Mouse (Mus musculus) cerebellum, adult 8-10 months (tissue): Measurements from ENCODE around the gene Mecp2.
"Not testable (repeated sequence)": the region's sequence is repeated elsewhere in the genome, so short reads cannot be mapped to it uniquely, and the experiment has no call there.

Source experiments
- DNase-seq: peaks from one replicate; pipeline ENCODE4 v3.0.0; 2022

Mecp2 gene

DNA sequence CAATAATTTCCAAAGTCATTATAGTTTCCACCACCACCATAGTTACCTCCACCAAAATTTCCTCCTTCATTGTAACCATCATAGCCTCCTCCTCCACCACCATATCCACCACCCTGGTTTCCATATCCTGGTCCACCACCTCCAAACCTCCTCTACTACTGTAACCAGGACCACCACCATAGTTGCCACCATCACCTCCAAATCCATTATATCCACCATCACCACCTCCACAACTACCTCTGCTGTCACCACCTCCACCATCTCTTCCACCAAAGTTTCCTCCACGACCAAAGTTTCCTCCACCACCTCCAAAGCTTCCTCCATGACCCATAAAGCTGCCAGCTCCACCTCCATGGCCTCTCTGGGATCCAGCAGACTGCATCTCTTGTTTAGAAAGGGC, at the start of gene Mecp2:
Mecp2 (minus strand) TSS at position 101 of the 400 bp plus-strand sequence.
- not testable (repeated sequence) for DNase-seq

GRCm38 (mm10) chrX:74176959-74177358, 41.8 kb upstream of the Mecp2 start, which contains the start of gene Tktl1:
Gene Tktl1 (plus strand): TSS chrX:74177259.
- DNase-seq = no peak

DNA sequence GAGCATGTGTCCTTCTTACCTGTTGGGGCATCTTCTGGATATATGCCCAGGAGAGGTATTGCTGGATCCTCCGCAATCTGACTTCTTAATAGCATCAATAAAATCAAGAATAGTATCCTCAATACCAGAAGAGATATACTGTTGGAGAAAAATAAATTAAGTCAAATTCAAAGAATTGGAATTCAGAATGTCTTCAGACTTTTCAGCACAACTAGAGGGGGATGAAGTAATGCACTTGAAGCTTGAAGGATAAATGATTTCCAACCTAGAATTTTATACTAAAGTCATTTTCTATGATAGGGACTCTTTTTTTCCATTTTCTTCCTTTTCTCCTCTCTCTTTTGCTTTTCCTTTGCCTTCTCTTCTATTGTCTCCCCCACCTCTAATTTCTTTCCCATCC, 32.6 kb upstream of the Mecp2 start, which contains the start of gene Tex28:
Tex28 (minus strand) TSS at position 101 of the 400 bp plus-strand sequence.
- no peak for DNase-seq

- DNase-seq = no peak
Measured at GRCm38 (mm10) chrX:74127164-74127563, 8.0 kb downstream of the Mecp2 start, which contains the start of gene Opn1mw. Gene Opn1mw (plus strand): TSS chrX:74127464.

DNA sequence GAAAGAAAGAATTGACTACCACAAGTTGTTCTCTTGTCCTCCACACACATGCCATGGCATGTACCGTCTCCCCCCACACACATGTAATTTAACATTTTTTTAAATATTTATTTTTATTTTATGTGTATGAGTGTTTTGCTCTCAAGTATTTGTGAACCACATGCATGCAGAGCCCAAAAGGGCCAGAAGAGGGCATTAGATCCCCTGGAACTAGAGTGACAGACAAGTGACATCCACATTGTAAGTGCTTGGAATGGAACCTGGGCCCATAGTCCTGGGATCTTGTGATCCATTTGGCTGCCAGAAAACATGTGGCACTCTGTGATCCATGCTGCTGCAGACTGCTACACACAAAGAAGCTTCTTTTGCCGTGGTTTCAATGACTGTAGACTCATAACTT, 10.2 kb downstream of the Mecp2 start:
- DNase-seq = no peak

- peak; percentile 55 for DNase-seq
Measured at GRCm38 (mm10) chrX:74115511-74115910, 19.7 kb downstream of the Mecp2 start.

DNA sequence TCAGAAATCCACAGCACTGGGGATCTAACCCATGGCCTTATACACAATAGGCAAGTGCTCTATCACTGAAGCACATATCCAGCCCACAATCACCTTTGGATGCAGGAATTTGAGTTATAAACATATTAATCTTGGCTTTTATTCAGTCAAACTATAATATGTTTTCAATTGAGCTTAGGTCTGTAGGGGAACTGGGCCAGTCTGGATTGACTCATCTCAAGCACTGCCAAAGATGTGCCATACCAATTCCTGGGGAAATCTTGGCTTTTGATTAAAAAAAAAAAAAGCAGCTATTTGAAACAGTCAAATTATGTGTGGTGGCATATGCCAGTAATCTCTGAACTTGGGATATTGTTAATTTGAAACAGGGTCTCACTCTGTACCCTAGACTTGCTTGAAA, 21.1 kb downstream of the Mecp2 start:
- DNase-seq = no peak

DNA sequence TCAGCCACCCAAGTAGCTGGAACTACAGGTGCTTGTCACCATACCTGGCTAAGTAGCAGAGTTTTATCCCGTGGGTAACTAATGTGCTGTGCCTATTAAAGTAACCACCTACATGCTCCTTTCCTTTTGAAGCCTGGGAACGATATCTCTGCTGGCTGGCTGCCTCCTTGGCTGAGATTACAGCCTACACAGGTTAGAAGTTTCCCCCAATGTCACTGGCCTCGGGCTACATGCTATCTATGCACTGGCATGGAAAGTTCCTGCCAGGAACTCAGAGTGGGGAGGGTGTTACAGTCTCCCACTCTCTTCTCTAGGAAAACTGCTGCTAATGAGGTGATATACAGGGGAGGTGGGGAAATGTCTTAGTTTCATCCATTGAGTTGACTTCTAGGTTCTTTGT, 26.4 kb downstream of the Mecp2 start:
- no peak for DNase-seq

DNA sequence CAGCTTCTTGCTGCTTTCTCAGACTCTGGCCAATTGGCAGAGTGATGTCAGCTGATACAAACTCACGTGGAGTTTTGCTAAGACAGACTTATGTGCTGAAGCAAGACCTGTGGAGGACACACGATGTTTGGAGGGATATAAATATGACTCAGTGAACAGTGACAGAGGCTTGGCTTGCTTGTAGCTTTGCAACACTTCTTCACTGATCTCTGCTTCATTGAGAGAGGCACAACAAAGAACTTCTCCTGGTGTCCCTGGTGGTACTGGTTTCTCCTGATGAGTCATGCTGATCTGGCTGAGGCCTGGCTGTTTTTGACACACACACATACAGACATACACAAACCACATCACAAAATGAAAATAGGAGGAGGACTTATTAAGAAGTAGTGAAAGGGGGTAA, 29.2 kb downstream of the Mecp2 start:
- DNase-seq = no peak

DNA sequence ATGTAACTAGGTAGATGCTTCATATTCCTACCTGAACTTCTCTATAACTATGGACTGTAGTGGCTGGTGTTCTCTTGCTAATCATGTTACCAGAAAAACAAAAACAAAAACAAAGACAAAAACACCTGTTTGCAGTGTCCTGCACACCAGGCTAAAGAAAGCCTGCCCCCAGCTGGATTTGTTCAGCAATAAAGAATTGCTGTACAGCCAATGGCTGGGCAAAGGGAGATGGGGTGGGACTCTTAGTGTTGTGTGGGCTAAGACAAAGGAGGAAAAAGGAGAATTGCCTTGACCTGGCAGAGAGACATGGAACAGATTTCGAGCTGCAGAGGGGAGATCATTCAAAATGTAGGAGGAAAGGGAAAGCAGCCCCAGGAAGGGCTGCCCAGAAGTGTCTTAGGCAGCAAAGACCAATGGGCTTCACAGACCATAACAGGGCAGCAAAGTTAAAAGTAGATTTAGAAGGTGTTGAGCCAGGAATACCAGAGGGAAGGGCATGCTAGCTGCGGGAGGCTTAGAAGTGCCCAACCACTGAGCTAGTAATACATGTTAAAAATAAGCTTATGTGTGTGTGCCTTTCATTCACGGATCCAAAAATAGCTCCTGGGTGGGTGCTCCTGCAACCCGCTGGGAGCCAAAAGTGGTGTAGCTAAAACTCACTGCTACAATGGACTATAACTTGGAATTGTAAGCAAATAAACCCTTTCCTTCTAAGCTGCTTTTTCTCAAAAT, 31.5 kb downstream of the Mecp2 start:
- DNase-seq = no peak

DNA sequence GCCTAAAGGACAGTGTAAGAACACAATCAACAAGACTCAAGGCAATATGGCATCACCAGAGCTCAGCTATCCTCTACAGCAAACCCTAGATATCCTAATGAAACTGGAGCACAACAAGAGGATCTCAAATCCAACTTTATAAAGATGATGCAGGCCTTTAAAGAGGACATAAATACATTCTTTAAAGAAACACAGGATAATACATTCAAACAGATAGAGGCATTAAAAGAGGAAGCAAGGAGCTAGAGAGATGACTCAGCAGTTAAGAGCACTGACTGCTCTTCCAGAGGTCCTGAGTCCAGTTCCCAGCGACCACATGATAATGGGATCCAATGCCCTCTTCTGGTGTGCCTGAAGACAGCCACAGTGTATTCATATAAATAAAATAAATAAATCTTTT, 40.0 kb downstream of the Mecp2 start:
- no peak for DNase-seq

DNA sequence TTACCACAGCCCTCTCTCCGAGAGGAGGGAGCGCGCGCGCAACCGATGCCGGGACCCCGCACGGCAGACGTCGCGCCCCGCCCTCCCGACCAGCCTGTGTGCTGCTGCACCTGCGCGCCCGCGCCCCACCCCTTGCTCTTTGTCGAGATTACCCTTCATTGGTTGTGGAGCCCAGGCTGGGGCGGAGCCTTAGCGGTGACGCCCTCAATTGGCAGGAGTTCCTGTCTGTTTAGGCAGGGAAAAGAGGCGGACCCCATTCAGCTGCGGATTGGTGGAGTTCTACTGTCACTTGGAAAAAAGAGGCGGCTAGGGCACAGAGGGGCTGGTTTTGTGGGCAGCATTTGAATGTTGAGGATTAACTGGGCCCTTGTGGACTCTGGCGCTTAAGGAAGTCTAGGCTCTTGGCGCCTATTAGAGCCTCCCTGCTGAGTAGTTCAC, 49.5 kb downstream of the Mecp2 start:
- DNase-seq = peak; percentile 97

DNA sequence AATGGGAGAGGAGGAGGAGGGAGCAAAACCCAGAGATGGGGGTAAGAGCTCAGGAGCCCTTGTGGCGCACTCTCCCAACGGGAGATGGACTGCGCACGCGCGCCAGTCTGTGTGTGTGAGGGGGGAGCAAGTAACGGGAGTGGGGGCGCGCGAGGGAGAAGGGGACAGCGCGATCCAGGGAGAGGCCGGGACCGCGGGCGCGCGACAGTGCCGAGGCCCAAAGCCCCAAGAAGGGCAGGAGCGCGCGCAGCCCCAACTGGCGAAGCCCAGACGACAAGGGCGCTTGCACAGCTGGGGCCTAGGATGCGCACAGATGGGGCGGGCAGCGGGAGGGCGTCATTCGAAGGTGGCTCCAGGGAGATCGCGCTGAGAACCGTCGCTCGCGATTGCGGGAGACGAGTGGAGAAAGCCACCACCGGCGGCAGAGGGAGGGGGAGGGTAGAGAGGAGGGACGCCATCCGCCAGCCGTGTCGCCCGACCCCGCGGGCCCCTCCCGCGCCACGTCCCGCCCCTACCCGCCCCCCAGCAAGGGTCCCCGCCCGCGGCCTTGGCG, 50.1 kb downstream of the Mecp2 start:
- DNase-seq = peak; percentile 79

DNA sequence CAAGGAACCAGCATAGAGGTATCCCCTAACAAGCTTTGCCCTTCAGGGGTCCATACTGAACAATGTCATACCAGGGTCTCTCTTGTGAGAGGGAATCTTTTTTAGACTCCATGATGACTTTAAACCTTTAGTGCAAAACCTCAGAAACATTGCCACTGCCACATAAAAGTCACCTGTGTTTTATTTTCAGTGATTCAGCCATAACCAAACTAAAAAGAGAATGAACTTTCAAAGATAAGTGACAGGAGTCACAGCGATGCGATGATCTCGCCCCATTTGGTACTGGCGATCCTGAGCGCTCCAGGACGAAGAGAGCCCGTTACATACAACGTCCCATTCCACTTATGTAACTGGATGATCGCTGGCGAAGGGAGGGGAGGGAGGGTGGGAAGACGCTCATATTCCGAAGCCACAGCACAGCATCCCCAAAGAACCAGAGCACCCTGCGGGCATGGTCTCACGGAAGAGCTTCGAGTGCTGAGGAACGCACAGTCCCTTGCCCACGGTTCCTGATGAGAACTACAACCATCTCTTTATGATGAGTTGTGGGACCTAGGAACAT, 50.8 kb downstream of the Mecp2 start:
- DNase-seq = peak; percentile 25

- DNase-seq = no peak
Measured at GRCm38 (mm10) chrX:74070794-74071193, 64.4 kb downstream of the Mecp2 start.

DNA sequence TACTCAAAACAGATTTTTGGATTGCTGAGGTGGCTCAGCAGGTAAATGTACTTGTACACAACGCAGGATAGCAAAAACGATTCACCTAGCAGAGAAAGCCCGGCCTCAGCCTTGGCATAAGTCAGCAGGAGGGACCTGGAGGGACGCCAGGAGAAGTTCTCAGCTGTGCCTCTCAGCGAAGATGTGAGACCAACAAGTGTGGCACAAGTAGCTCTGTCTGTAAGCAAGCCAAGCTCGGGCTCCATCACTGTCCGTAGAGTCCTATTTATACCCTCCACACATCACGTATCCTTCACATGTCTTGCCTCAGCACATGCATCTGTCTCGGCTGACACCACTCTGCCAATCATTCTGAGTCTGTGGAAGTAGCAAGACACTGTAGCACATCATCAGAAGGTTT, 67.3 kb downstream of the Mecp2 start:
- peak; percentile 36 for DNase-seq

GRCm38 (mm10) chrX:74045107-74045506, 90.1 kb downstream of the Mecp2 start:
- DNase-seq = no peak

DNA sequence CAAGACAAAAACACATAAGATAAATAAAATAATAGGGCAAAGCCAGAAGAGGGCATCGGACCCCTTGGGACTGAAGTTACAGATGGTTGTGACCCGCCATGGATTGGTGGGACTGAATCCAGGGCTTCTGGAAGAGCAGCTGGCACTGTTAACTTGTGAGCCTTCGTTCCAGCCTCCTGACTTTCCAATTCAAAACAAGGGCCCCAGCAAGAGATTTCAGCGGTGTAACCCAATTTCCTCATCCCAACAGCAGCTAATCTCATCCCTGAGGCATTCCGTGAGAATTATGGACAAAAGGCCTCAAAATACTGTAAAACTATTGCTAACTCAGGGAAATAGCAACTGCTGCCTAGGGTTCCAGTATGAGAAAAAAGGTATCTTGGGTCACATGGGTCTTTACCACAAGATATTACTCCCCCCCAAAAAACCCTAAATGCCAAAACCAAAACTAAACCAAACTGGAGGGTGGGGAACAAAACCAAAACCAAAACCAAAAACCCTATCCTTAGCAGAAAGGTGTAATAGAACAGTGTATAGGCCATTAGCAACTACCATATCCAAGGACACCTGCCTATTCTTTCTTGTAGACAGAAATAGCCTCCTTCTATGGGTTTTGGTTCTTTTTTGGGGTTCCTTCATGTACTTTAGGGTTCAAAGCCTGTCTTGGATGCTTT, 97.3 kb downstream of the Mecp2 start:
- DNase-seq = no peak

GRCm38 (mm10) chrX:74030000-74030399, 105.2 kb downstream of the Mecp2 start:
- no peak for DNase-seq

- DNase-seq = peak; percentile 76
Measured at GRCm38 (mm10) chrX:74023188-74024049, 111.7 kb downstream of the Mecp2 start, which contains the start of gene Irak1. Gene Irak1 (minus strand): TSS chrX:74023918.

GRCm38 (mm10) chrX:74022795-74023187, 112.4 kb downstream of the Mecp2 start:
- no peak for DNase-seq

DNA sequence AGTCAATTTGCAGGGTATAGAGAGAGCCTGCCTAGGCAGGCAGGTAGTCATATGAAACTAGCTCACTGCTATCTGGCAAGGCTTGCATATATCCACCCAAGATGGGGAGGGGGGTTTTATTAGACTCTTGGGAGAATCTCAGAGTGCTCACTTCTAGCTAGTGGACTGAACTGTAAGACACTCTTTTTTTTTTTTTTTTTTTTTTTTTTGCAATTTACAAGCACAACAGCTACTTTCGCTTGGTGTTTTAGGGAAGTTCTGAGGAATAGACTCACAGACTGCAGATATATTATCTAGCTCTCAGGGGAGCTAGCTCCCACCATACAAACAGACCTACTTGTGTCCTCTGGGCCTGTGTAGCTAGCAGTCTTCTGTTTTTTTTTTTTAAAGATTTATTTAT, 120.6 kb downstream of the Mecp2 start:
- DNase-seq = no peak

DNA sequence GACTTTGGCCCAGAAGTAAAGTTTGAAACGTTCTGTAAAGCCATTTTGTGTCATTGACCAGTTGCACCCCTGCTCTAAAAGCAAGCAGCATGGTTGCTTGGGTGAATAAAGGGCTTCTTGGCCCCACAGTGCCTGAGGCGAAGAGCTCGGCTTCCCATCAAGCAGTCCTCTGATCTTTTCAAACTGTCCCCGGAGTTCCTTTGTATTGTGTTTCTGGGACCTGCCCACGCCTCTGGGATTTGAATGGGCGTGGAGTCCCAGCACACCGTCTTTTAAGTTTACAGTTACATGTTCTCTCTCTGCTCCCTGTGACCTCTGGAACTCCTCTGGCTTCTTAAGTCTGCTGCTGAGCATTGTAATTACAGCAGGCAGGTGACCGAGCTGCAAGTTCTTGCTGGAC, 127.1 kb downstream of the Mecp2 start:
- DNase-seq = no peak
